Comparison of ENCODE assay signal across 29 mouse cellular contexts in genomic region chr12:69016705-69017306, GRCm38 (mm10).
A peak's percentile ranks its signal among the peaks of the same experiment; 100 is the strongest.
DNase-seq lines count a peak whose midpoint lies in the region; ATAC-seq and TF ChIP-seq lines count a peak whose summit lies in the region.
"Had no signal": no experiment of that assay in that cellular context is flagged by ENCODE, and none has a peak within 500 bp of the region (broad histone marks: within the 10 kb centered on the region; RNA-seq: fewer than 3 reads in every experiment).

No protein-coding gene starts in this region.

- H3K4me3 ChIP-seq in forebrain, embryonic 13.5 days: no peak overlapping the region
- H3K4me3 ChIP-seq in forebrain, embryonic 11.5 days (ENCODE audit: low read depth, low read length): no peak overlapping the region
- H3K4me3 ChIP-seq in midbrain, embryonic 12.5 days: no peak overlapping the region
- H3K4me3 ChIP-seq in midbrain, embryonic 10.5 days: no peak overlapping the region
- no peak overlapping the region for H3K4me3 ChIP-seq in hindbrain, postnatal 0 days (ENCODE audit: low read length)
- H3K4me3 ChIP-seq: embryonic facial prominence, embryonic 12.5 days; heart, embryonic 13.5 days; intestine, embryonic 15.5 days; liver, embryonic 13.5 days; megakaryocyte, embryonic 14.5 days; neural tube, embryonic 15.5 days had no signal

- H3K36me3 ChIP-seq in forebrain, embryonic 13.5 days (ENCODE audit: poor library complexity, severe bottlenecking): no peaks in the 10 kb centered on the region
- no peaks in the 10 kb centered on the region for H3K36me3 ChIP-seq in forebrain, embryonic 11.5 days (ENCODE audit: control insufficient read depth, insufficient read depth, low read length)
- H3K36me3 ChIP-seq in midbrain, embryonic 12.5 days: no peaks in the 10 kb centered on the region
- H3K36me3 ChIP-seq in midbrain, embryonic 10.5 days: no peaks in the 10 kb centered on the region
- H3K36me3 ChIP-seq in hindbrain, postnatal 0 days (ENCODE audit: insufficient read depth, low read length): no peaks in the 10 kb centered on the region
- H3K36me3 ChIP-seq: embryonic facial prominence, embryonic 12.5 days; heart, embryonic 13.5 days; intestine, embryonic 15.5 days; liver, embryonic 13.5 days; neural tube, embryonic 15.5 days had no signal

- WGBS in forebrain, embryonic 13.5 days: 75% methylated on average over 7 of the region's 7 CpGs
- WGBS in forebrain, embryonic 11.5 days: 85% methylated on average over 7 of the region's 7 CpGs
- 81% methylated on average over 7 of the region's 7 CpGs for WGBS in midbrain, embryonic 12.5 days
- 89% methylated on average over 7 of the region's 7 CpGs for WGBS in midbrain, embryonic 10.5 days
- WGBS in hindbrain, postnatal 0 days: 49% methylated on average over 7 of the region's 7 CpGs

- TF ChIP-seq CTCF in hindbrain, postnatal 0 days (IDR thresholded peaks at IDR 0.05; ENCODE audit: low read depth): no peak

- ATAC-seq in forebrain, embryonic 13.5 days: peak; percentile 69; the same call in 1 of the 2 replicates
- ATAC-seq in forebrain, embryonic 11.5 days (replicated peaks; ENCODE audit: low FRiP score): no peak
- no peak for ATAC-seq in midbrain, embryonic 12.5 days (ENCODE audit: low FRiP score, low read depth)
- ATAC-seq in hindbrain, postnatal 0 days: 0 out of 2 replicates have a peak, but pooled peaks have one; percentile 18
- ATAC-seq: activated CD4-positive, CD25-positive, alpha-beta regulatory T cell, adult 4 months; intestine, embryonic 15.5 days; lung, postnatal 0 days had no signal

- H3K9me3 ChIP-seq in forebrain, embryonic 13.5 days (replicated peaks): peaks cover 7% of the 10 kb centered on the region; the same call in 1 of the 2 replicates
- no peaks in the 10 kb centered on the region for H3K9me3 ChIP-seq in forebrain, embryonic 11.5 days (ENCODE audit: control insufficient read depth, low read length)
- H3K9me3 ChIP-seq in midbrain, embryonic 12.5 days: no peaks in the 10 kb centered on the region
- H3K9me3 ChIP-seq in midbrain, embryonic 10.5 days (replicated peaks): peaks cover 9% of the 10 kb centered on the region; the same call in 1 of the 2 replicates
- H3K9me3 ChIP-seq in hindbrain, postnatal 0 days (ENCODE audit: low read length): no peaks in the 10 kb centered on the region
- H3K9me3 ChIP-seq: embryonic facial prominence, embryonic 12.5 days; intestine, embryonic 15.5 days; liver, embryonic 13.5 days; neural tube, embryonic 15.5 days had no signal

- H3K9ac ChIP-seq in forebrain, embryonic 13.5 days: no peak overlapping the region
- H3K9ac ChIP-seq in forebrain, embryonic 11.5 days (ENCODE audit: low read length): no peak overlapping the region
- no peak overlapping the region for H3K9ac ChIP-seq in midbrain, embryonic 12.5 days (replicated peaks)
- no peak overlapping the region for H3K9ac ChIP-seq in hindbrain, postnatal 0 days (replicated peaks; ENCODE audit: low read length)
- H3K9ac ChIP-seq: embryonic facial prominence, embryonic 12.5 days; heart, embryonic 13.5 days; intestine, embryonic 15.5 days; liver, embryonic 13.5 days; neural tube, embryonic 15.5 days had no signal

- H3K27me3 ChIP-seq in forebrain, embryonic 13.5 days: no peaks in the 10 kb centered on the region
- H3K27me3 ChIP-seq in forebrain, embryonic 11.5 days (ENCODE audit: control insufficient read depth, insufficient read depth, low read length): no peaks in the 10 kb centered on the region
- no peaks in the 10 kb centered on the region for H3K27me3 ChIP-seq in midbrain, embryonic 12.5 days
- H3K27me3 ChIP-seq in midbrain, embryonic 10.5 days (ENCODE audit: low read depth, poor library complexity, severe bottlenecking): no peaks in the 10 kb centered on the region
- H3K27me3 ChIP-seq in hindbrain, postnatal 0 days (ENCODE audit: insufficient read depth, low read length): no peaks in the 10 kb centered on the region
- H3K27me3 ChIP-seq: CH12.LX; embryonic facial prominence, embryonic 12.5 days; heart, embryonic 13.5 days; intestine, embryonic 15.5 days; liver, embryonic 13.5 days; megakaryocyte, embryonic 14.5 days; neural tube, embryonic 15.5 days had no signal

- H3K4me2 ChIP-seq in forebrain, embryonic 13.5 days: no peak overlapping the region
- no peak overlapping the region for H3K4me2 ChIP-seq in forebrain, embryonic 11.5 days (ENCODE audit: low read depth, low read length, severe bottlenecking)
- no peak overlapping the region for H3K4me2 ChIP-seq in midbrain, embryonic 12.5 days (replicated peaks)
- H3K4me2 ChIP-seq in hindbrain, postnatal 0 days (ENCODE audit: low read depth, low read length): no peak overlapping the region
- H3K4me2 ChIP-seq: embryonic facial prominence, embryonic 12.5 days; heart, embryonic 13.5 days; intestine, embryonic 15.5 days; liver, embryonic 13.5 days; neural tube, embryonic 15.5 days had no signal

- H3K27ac ChIP-seq in forebrain, embryonic 13.5 days: no peak overlapping the region
- H3K27ac ChIP-seq in forebrain, embryonic 11.5 days (ENCODE audit: low read depth, low read length): no peak overlapping the region
- H3K27ac ChIP-seq in midbrain, embryonic 12.5 days (replicated peaks): 0 out of 2 replicates have a peak overlapping the region, but pooled peaks have one; percentile 15
- no peak overlapping the region for H3K27ac ChIP-seq in midbrain, embryonic 10.5 days (replicated peaks)
- H3K27ac ChIP-seq in hindbrain, postnatal 0 days: no peak overlapping the region
- H3K27ac ChIP-seq: embryonic facial prominence, embryonic 12.5 days; heart, embryonic 13.5 days; intestine, embryonic 15.5 days; liver, embryonic 13.5 days; neural tube, embryonic 15.5 days had no signal

- H3K4me1 ChIP-seq in forebrain, embryonic 13.5 days: no peaks in the 10 kb centered on the region
- H3K4me1 ChIP-seq in forebrain, embryonic 11.5 days (replicated peaks; ENCODE audit: control insufficient read depth, insufficient read depth, low read length): no peaks in the 10 kb centered on the region
- no peaks in the 10 kb centered on the region for H3K4me1 ChIP-seq in midbrain, embryonic 12.5 days
- H3K4me1 ChIP-seq in midbrain, embryonic 10.5 days: no peaks in the 10 kb centered on the region
- H3K4me1 ChIP-seq in hindbrain, postnatal 0 days (ENCODE audit: insufficient read depth, low read length): no peaks in the 10 kb centered on the region
- H3K4me1 ChIP-seq: embryonic facial prominence, embryonic 12.5 days; heart, embryonic 13.5 days; intestine, embryonic 15.5 days; liver, embryonic 13.5 days; megakaryocyte, embryonic 14.5 days had no signal

- no peak for DNase-seq in forebrain, embryonic 11.5 days (ENCODE audit: low spot score)
- no peak for DNase-seq in midbrain, embryonic 10.5 days (ENCODE audit: low spot score)
- peak; percentile 34 for DNase-seq in hindbrain, postnatal 0 days (ENCODE audit: low spot score)
- DNase-seq in urinary bladder, postnatal 10 days (ENCODE audit: low spot score): no peak
- no peak for DNase-seq in adrenal gland, postnatal 14 days
- no peak for DNase-seq in frontal cortex, adult 2 months (ENCODE audit: extremely low spot score in 1 of 2, low spot score in 1 of 2)
- DNase-seq: adrenal gland, adult 2 months; cerebellum, adult 9-10 months; cerebellum, postnatal 36 days; gastrocnemius, postnatal 10 days; heart, postnatal 10 days; kidney, adult 2 months; kidney, postnatal 36 days; left cerebral cortex, postnatal 4 days; liver, embryonic 13.5 days; lung, adult 18-20 months; lung, postnatal 4 days; right cerebral cortex, postnatal 25 days; thymus, postnatal 14 days had no signal

Comparison
In these comparisons a context has a peak if more than half of its experiments do, and no peak if none do; other contexts are left out.
1. ATAC-seq: peak in forebrain, embryonic 13.5 days (single experiment) and hindbrain, postnatal 0 days (single experiment); none in forebrain, embryonic 11.5 days (single experiment) and midbrain, embryonic 12.5 days (single experiment).